Mouse (Mus musculus): ENCODE results near the gene Atp6v1a.

The Atp6v1a gene

GRCm38 (mm10) chr16:44139536-44140185 is at the start of gene Atp6v1a, which contains the start of gene Naa50:
Atp6v1a (minus strand) TSS chr16:44139705.
Naa50 (plus strand) TSS chr16:44139830.
- peak; percentile 97 to 98 for DNase-seq

- no peak for DNase-seq
These were observed 49.3 kb upstream of the Atp6v1a start for GRCm38 (mm10) chr16:44188766-44189165.

- DNase-seq = no peak
These were observed 47.7 kb upstream of the Atp6v1a start for GRCm38 (mm10) chr16:44187172-44187571.

GRCm38 (mm10) chr16:44184769-44185168 is 45.3 kb upstream of the Atp6v1a start:
- no peak for DNase-seq

GRCm38 (mm10) chr16:44182597-44182996 is 43.1 kb upstream of the Atp6v1a start:
- DNase-seq = no peak

GRCm38 (mm10) chr16:44178555-44178954 is 39.0 kb upstream of the Atp6v1a start:
- no peak for DNase-seq

GRCm38 (mm10) chr16:44176511-44176910 is 37.0 kb upstream of the Atp6v1a start:
- no peak for DNase-seq

- DNase-seq = no peak
These were observed 35.5 kb upstream of the Atp6v1a start for GRCm38 (mm10) chr16:44175001-44175400.

- no peak for DNase-seq
These were observed 34.5 kb upstream of the Atp6v1a start for GRCm38 (mm10) chr16:44173966-44174530.

GRCm38 (mm10) chr16:44173155-44173941 is 33.8 kb upstream of the Atp6v1a start, which contains the start of gene Usf3:
Usf3 (plus strand) TSS chr16:44173246.
- DNase-seq = peak; percentile 71 to 77

- DNase-seq = peak; percentile 98 to 99
These were observed 33.0 kb upstream of the Atp6v1a start for GRCm38 (mm10) chr16:44172297-44173154.

- no peak for DNase-seq
These were observed 29.5 kb upstream of the Atp6v1a start for GRCm38 (mm10) chr16:44168990-44169389.

GRCm38 (mm10) chr16:44165182-44165581 is 25.7 kb upstream of the Atp6v1a start:
- no peak for DNase-seq

- DNase-seq = no peak
These were observed 24.3 kb upstream of the Atp6v1a start for GRCm38 (mm10) chr16:44163831-44164230.

GRCm38 (mm10) chr16:44159325-44159724 is 19.8 kb upstream of the Atp6v1a start:
- DNase-seq = no peak

GRCm38 (mm10) chr16:44154497-44155057 is 15.1 kb upstream of the Atp6v1a start:
- DNase-seq = no peak

GRCm38 (mm10) chr16:44149002-44149767 is 9.7 kb upstream of the Atp6v1a start:
- no peak for DNase-seq

- DNase-seq = peak in 1 of 2 experiments; percentile 19
These were observed 2.0 kb upstream of the Atp6v1a start for GRCm38 (mm10) chr16:44141483-44141882.

- DNase-seq = peak; percentile 88
These were observed 782 bp upstream of the Atp6v1a start for GRCm38 (mm10) chr16:44140186-44140787.

- DNase-seq = peak; percentile 94
These were observed 448 bp downstream of the Atp6v1a start for GRCm38 (mm10) chr16:44138979-44139535.

All from cerebellum, postnatal 10 days (tissue).